In the genomic region with DNA sequence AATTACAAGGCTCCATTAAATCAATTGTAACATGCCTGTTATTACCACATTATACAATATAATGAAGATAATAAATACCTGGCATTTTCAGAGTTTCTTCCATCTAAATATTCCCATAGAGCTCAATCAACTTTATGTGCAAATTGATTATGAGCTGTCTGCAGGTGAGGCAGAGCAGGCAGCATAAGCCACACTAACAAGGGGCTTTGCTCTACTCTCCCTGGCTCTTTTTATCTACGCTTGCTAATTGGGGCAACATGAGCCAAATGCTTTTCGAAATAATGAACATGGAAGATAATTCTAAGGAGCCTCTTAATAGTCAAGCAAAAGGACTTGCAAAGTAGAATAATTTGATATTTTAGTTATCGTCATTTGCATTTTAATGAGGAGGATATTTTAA, we compare ENCODE assay signal across 21 mouse cellular contexts.
DNase-seq lines count a peak whose midpoint lies in the region; ATAC-seq lines count a peak whose summit lies in the region.
"Had no signal": no experiment of that assay in that cellular context is flagged by ENCODE, and none has a peak within 500 bp of the region (broad histone marks: within the 10 kb centered on the region; RNA-seq: fewer than 3 reads in every experiment).

No protein-coding gene starts in this region.

- H3K9ac ChIP-seq in embryonic facial prominence, embryonic 14.5 days (ENCODE audit: low read depth, low read length): no peak overlapping the region
- H3K9ac ChIP-seq in forebrain, embryonic 14.5 days (ENCODE audit: low read length): no peak overlapping the region
- H3K9ac ChIP-seq in forebrain, embryonic 16.5 days (replicated peaks; ENCODE audit: low read depth, low read length): no peak overlapping the region
- no peak overlapping the region for H3K9ac ChIP-seq in neural tube, embryonic 14.5 days (replicated peaks; ENCODE audit: low read depth, low read length)
- H3K9ac ChIP-seq: embryonic facial prominence, embryonic 13.5 days; forebrain, postnatal 0 days; hindbrain, embryonic 12.5 days; hindbrain, embryonic 15.5 days had no signal

- H3K27ac ChIP-seq in embryonic facial prominence, embryonic 14.5 days (replicated peaks; ENCODE audit: low read depth, low read length): no peak overlapping the region
- no peak overlapping the region for H3K27ac ChIP-seq in embryonic facial prominence, embryonic 10.5 days (replicated peaks)
- H3K27ac ChIP-seq in forebrain, embryonic 14.5 days (ENCODE audit: low read depth, low read length): no peak overlapping the region
- no peak overlapping the region for H3K27ac ChIP-seq in forebrain, embryonic 16.5 days (ENCODE audit: low read length)
- no peak overlapping the region for H3K27ac ChIP-seq in neural tube, embryonic 14.5 days (ENCODE audit: low read depth, low read length)
- H3K27ac ChIP-seq: embryonic facial prominence, embryonic 13.5 days; gastrocnemius, adult 2 months; hindbrain, embryonic 12.5 days; hindbrain, embryonic 15.5 days had no signal

- no peaks in the 10 kb centered on the region for H3K4me1 ChIP-seq in embryonic facial prominence, embryonic 14.5 days (ENCODE audit: control insufficient read depth, insufficient read depth, low read length)
- H3K4me1 ChIP-seq in embryonic facial prominence, embryonic 10.5 days: no peaks in the 10 kb centered on the region
- no peaks in the 10 kb centered on the region for H3K4me1 ChIP-seq in forebrain, embryonic 14.5 days (ENCODE audit: control insufficient read depth, insufficient read depth, low read length)
- H3K4me1 ChIP-seq in forebrain, embryonic 16.5 days (replicated peaks; ENCODE audit: control insufficient read depth, insufficient read depth, low read length): no peaks in the 10 kb centered on the region
- no peaks in the 10 kb centered on the region for H3K4me1 ChIP-seq in neural tube, embryonic 14.5 days (ENCODE audit: control insufficient read depth, insufficient read depth, low read length)
- H3K4me1 ChIP-seq: embryonic facial prominence, embryonic 13.5 days; hindbrain, embryonic 12.5 days; hindbrain, embryonic 15.5 days had no signal

- no peak overlapping the region for H3K4me3 ChIP-seq in embryonic facial prominence, embryonic 14.5 days (ENCODE audit: low read depth, low read length)
- H3K4me3 ChIP-seq in embryonic facial prominence, embryonic 10.5 days: no peak overlapping the region
- H3K4me3 ChIP-seq in forebrain, embryonic 14.5 days (ENCODE audit: low read depth, low read length): no peak overlapping the region
- H3K4me3 ChIP-seq in forebrain, embryonic 16.5 days (replicated peaks; ENCODE audit: low read length): no peak overlapping the region
- no peak overlapping the region for H3K4me3 ChIP-seq in neural tube, embryonic 14.5 days (ENCODE audit: low read depth, low read length)
- H3K4me3 ChIP-seq: embryonic facial prominence, embryonic 13.5 days; gastrocnemius, adult 2 months; hindbrain, embryonic 12.5 days; hindbrain, embryonic 15.5 days had no signal

- WGBS in embryonic facial prominence, embryonic 14.5 days: 81% methylated on average over 3 of the region's 3 CpGs
- 89% methylated on average over 3 of the region's 3 CpGs for WGBS in embryonic facial prominence, embryonic 10.5 days
- 46% methylated on average over 3 of the region's 3 CpGs for WGBS in forebrain, embryonic 14.5 days
- 44% methylated on average over 3 of the region's 3 CpGs for WGBS in forebrain, embryonic 16.5 days
- WGBS in neural tube, embryonic 14.5 days: 73% methylated on average over 3 of the region's 3 CpGs

- no peak for DNase-seq in embryonic facial prominence, embryonic 14.5 days (ENCODE audit: low spot score)
- DNase-seq in embryonic facial prominence, embryonic 10.5 days (ENCODE audit: low spot score): no peak
- peak; percentile 24 for DNase-seq in forebrain, embryonic 14.5 days (ENCODE audit: low spot score)
- DNase-seq in neural tube, embryonic 10.5 days (ENCODE audit: extremely low spot score, low spot score): no peak
- no peak for DNase-seq in cerebellum, adult 11 months
- DNase-seq: adrenal gland, adult 8-10 months; adrenal gland, postnatal 25 days; cerebellum, adult 2 months; cerebellum, adult 9-11 months; cerebellum, postnatal 25 days; forebrain, postnatal 0 days; gastrocnemius, adult 2 months; gastrocnemius, postnatal 14 days; heart, adult 11 months had no signal

- H3K36me3 ChIP-seq in embryonic facial prominence, embryonic 14.5 days (ENCODE audit: control insufficient read depth, insufficient read depth, low read length): no peaks in the 10 kb centered on the region
- H3K36me3 ChIP-seq in embryonic facial prominence, embryonic 10.5 days (replicated peaks): no peaks in the 10 kb centered on the region
- no peaks in the 10 kb centered on the region for H3K36me3 ChIP-seq in forebrain, embryonic 14.5 days (ENCODE audit: control insufficient read depth, insufficient read depth, low read length)
- no peaks in the 10 kb centered on the region for H3K36me3 ChIP-seq in forebrain, embryonic 16.5 days (ENCODE audit: control insufficient read depth, insufficient read depth)
- H3K36me3 ChIP-seq in neural tube, embryonic 14.5 days (ENCODE audit: control insufficient read depth, insufficient read depth, low read length): no peaks in the 10 kb centered on the region
- H3K36me3 ChIP-seq: embryonic facial prominence, embryonic 13.5 days; hindbrain, embryonic 12.5 days; hindbrain, embryonic 15.5 days had no signal

- H3K4me2 ChIP-seq in embryonic facial prominence, embryonic 14.5 days (ENCODE audit: low read depth, low read length): no peak overlapping the region
- H3K4me2 ChIP-seq in forebrain, embryonic 14.5 days (ENCODE audit: low read length): no peak overlapping the region
- no peak overlapping the region for H3K4me2 ChIP-seq in forebrain, embryonic 16.5 days (ENCODE audit: low read length)
- no peak overlapping the region for H3K4me2 ChIP-seq in neural tube, embryonic 14.5 days (ENCODE audit: low read depth, low read length)
- H3K4me2 ChIP-seq: embryonic facial prominence, embryonic 13.5 days; heart, embryonic 11.5 days; hindbrain, embryonic 12.5 days; hindbrain, embryonic 15.5 days had no signal

- H3K9me3 ChIP-seq in embryonic facial prominence, embryonic 14.5 days (ENCODE audit: control insufficient read depth, low read length): no peaks in the 10 kb centered on the region
- H3K9me3 ChIP-seq in embryonic facial prominence, embryonic 10.5 days: no peaks in the 10 kb centered on the region
- H3K9me3 ChIP-seq in forebrain, embryonic 14.5 days (replicated peaks; ENCODE audit: control insufficient read depth, low read length): no peaks in the 10 kb centered on the region
- no peaks in the 10 kb centered on the region for H3K9me3 ChIP-seq in forebrain, embryonic 16.5 days (ENCODE audit: control insufficient read depth, low read length)
- no peaks in the 10 kb centered on the region for H3K9me3 ChIP-seq in neural tube, embryonic 14.5 days (ENCODE audit: control insufficient read depth, low read length)
- H3K9me3 ChIP-seq: embryonic facial prominence, embryonic 13.5 days; hindbrain, embryonic 12.5 days; hindbrain, embryonic 15.5 days had no signal

- peak; percentile 82; the same call in 1 of the 2 replicates for ATAC-seq in embryonic facial prominence, embryonic 14.5 days (ENCODE audit: low read depth)
- no peak for ATAC-seq in forebrain, embryonic 14.5 days
- no peak for ATAC-seq in forebrain, embryonic 16.5 days
- 0 out of 2 replicates have a peak, but pooled peaks have one; percentile 49 for ATAC-seq in neural tube, embryonic 14.5 days (ENCODE audit: low read depth)
- ATAC-seq: activated CD4-positive, CD25-positive, alpha-beta regulatory T cell, adult 4 months; forebrain, postnatal 0 days had no signal

- H3K27me3 ChIP-seq in embryonic facial prominence, embryonic 14.5 days (replicated peaks; ENCODE audit: control insufficient read depth, insufficient read depth, low read length): no peaks in the 10 kb centered on the region
- H3K27me3 ChIP-seq in embryonic facial prominence, embryonic 10.5 days (replicated peaks; ENCODE audit: low read depth, poor library complexity, severe bottlenecking): no peaks in the 10 kb centered on the region
- H3K27me3 ChIP-seq in forebrain, embryonic 14.5 days (replicated peaks; ENCODE audit: control insufficient read depth, insufficient read depth, low read length): no peaks in the 10 kb centered on the region
- H3K27me3 ChIP-seq in forebrain, embryonic 16.5 days (replicated peaks; ENCODE audit: control insufficient read depth, insufficient read depth, low read length): no peaks in the 10 kb centered on the region
- no peaks in the 10 kb centered on the region for H3K27me3 ChIP-seq in neural tube, embryonic 14.5 days (ENCODE audit: control insufficient read depth, insufficient read depth, low read length)
- H3K27me3 ChIP-seq: embryonic facial prominence, embryonic 13.5 days; hindbrain, embryonic 12.5 days; hindbrain, embryonic 15.5 days had no signal

Comparison
In these comparisons a context has a peak if more than half of its experiments do, and no peak if none do; other contexts are left out.
1. ATAC-seq: peak in embryonic facial prominence, embryonic 14.5 days (single experiment) and neural tube, embryonic 14.5 days (single experiment); none in forebrain, embryonic 14.5 days (single experiment) and forebrain, embryonic 16.5 days (single experiment).